Mouse (Mus musculus) stomach, adult 2 months (tissue): ENCODE measurements around the gene Olfr340. TPM values are rescaled to one million over a fixed set of nuclear protein-coding genes. Genes with fewer than 3 reads are reported as not detected.

ENCODE experiments used
- polyA plus RNA-seq: library from polyadenylated mRNA; depleted of rRNA; stranded (reverse); fragments of >200 nt; gene quantifications from 2 replicates; pipeline ENCODE4 v1.2.3, GENCODE M21; 2012; rRNA removed

Gene Olfr340
- polyA plus RNA-seq, result not detected in 2 replicates

DNA sequence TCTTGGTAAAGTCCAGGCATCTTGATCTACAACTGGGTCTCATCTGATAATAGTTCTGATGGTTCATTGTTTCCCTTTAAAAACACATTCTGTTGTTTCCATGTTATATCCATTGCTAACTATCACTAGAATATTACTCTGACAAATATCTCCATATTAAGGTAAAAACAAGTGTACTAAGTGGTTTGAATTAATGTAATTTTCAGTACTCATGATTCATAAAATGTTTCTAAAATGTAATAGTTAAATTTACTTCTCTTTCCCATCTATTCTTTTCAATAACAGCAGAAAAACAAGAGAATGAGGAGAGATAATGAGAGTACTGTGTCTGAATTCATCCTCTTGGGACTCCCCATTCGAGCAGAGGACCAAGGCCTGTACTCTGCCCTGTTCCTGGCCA, at the start of gene Olfr340:
Gene Olfr340 (plus strand): TSS at position 301 of the 400 bp plus-strand sequence.

DNA sequence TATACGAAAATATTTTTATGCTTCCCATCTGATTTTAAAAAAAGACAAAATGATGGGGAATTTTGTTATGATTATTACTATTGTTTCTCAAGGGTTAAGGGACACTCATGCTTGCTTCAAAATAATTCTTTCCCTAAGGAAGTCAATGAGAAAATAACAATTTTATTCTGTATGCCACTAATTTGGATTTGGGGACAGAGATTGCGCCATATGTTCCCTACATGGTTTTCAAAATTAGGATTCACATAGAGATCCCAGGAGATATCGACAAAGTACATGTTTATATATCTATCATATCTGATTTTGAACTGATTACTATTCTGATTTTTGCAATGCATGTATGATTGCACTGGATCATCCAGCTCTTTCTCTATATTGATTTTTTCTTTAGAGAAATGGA, 33.7 kb upstream of the Olfr340 start, which contains the start of gene Olfr339:
Gene Olfr339 (plus strand): TSS at position 301 of the 400 bp plus-strand sequence.

DNA sequence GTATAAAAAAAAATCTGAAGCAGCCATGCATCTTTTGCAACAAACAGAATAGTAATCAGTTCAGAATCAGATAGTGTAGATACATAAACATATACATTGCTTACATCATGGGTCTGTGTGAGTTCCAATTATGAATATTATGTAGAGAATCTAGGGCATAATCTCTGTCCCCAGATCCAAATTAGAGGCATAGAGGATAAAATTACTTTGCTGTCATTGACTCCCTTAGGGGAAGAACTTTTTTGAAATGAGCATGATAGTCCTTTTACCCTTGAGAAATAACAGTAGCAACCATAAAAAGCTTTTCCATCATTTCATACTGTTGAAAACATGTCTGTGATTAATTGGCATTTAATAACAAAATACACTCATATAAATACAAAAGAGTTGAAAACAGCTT, 30.0 kb downstream of the Olfr340 start, which contains the start of gene Olfr341:
Gene Olfr341 (minus strand): TSS at position 101 of the 400 bp plus-strand sequence.

Other genes with a start within 250 kb of the Olfr340 start
- gene Ptgs1, start 222.2 kb upstream of the Olfr340 start, polyA plus RNA-seq, result 22.1 and 22.2 TPM in 2 replicates
- not detected in 2 replicates for gene Olfr338, start 79.1 kb upstream of the Olfr340 start, polyA plus RNA-seq
- gene Olfr339, start 33.6 kb upstream of the Olfr340 start, polyA plus RNA-seq, result not detected in 2 replicates
- gene Olfr341, start 29.9 kb downstream of the Olfr340 start, polyA plus RNA-seq, result not detected in 2 replicates
- gene Olfr342, start 72.4 kb downstream of the Olfr340 start, polyA plus RNA-seq, result not detected in 2 replicates
- gene Olfr344, start 114.1 kb downstream of the Olfr340 start, polyA plus RNA-seq, result not detected in 2 replicates
- not detected in 2 replicates for gene Olfr345, start 187.5 kb downstream of the Olfr340 start, polyA plus RNA-seq
- not detected in 2 replicates for gene Olfr346, start 233.2 kb downstream of the Olfr340 start, polyA plus RNA-seq